Mouse (Mus musculus): ENCODE measurements around the gene Dtd1. TPM values are rescaled to one million over a fixed set of nuclear protein-coding genes. Genes with fewer than 3 reads are reported as not detected.
"Not testable (repeated sequence)": the region's sequence is repeated elsewhere in the genome, so short reads cannot be mapped to it uniquely, and the experiment has no call there.

Dtd1 gene
- polyA plus RNA-seq (2012; ENCODE audit: insufficient read depth, low replicate concordance), result 10.9 and 23.5 TPM in 2 replicates

GRCm38 (mm10) chr2:144599831-144600687, at the start of gene Dtd1:
TSS of gene Dtd1 (plus strand) at chr2:144599897.
- Histone ChIP-seq H3K36me3 (replicated peaks; ENCODE audit: low read length) (peaks cover 27% of the 10 kb centered on the region), H3K9me3 (no peaks in the 10 kb centered on the region), H3K27me3 (replicated peaks) (no peaks in the 10 kb centered on the region), H3K4me3 (replicated peaks) (peak within 1 kb of the TSS; percentile 98), H3K4me1 (peaks cover 17% of the 10 kb centered on the region)
- no peak for TF ChIP-seq GATA1 (IDR thresholded peaks at IDR 0.05; ENCODE audit: borderline replicate concordance, low read length)
- TF ChIP-seq FLI1 (IDR thresholded peaks at IDR 0.05; ENCODE audit: low read length), result no peak

- Histone ChIP-seq H3K9me3 (no peaks in the 10 kb centered on the region), H3K27me3 (replicated peaks) (no peaks in the 10 kb centered on the region), H3K36me3 (replicated peaks; ENCODE audit: low read length) (peaks cover 6% of the 10 kb centered on the region), H3K4me3 (replicated peaks) (peak within 1 kb of the TSS; percentile 99), H3K4me1 (peaks cover 21% of the 10 kb centered on the region)
- TF ChIP-seq GATA1 (IDR thresholded peaks at IDR 0.05; ENCODE audit: borderline replicate concordance, low read length) (no peak), FLI1 (IDR thresholded peaks at IDR 0.05; ENCODE audit: low read length) (no peak)
These were observed 49.2 kb upstream of the Dtd1 start, which contains the start of gene Rbbp9 for GRCm38 (mm10) chr2:144550529-144550928. TSS of gene Rbbp9 (minus strand) at chr2:144550869.

- no peak overlapping the region for H3K4me3 ChIP-seq (replicated peaks)
- H3K4me1 ChIP-seq, result peaks cover 34% of the 10 kb centered on the region
- no peak for TF ChIP-seq FLI1 (IDR thresholded peaks at IDR 0.05; ENCODE audit: low read length)
- TF ChIP-seq GATA1 (IDR thresholded peaks at IDR 0.05; ENCODE audit: borderline replicate concordance, low read length), result no peak
- peaks cover 4% of the 10 kb centered on the region for H3K36me3 ChIP-seq (replicated peaks; ENCODE audit: low read length)
- H3K9me3 ChIP-seq, result no peaks in the 10 kb centered on the region
- no peaks in the 10 kb centered on the region for H3K27me3 ChIP-seq (replicated peaks)
These were observed 45.8 kb upstream of the Dtd1 start for GRCm38 (mm10) chr2:144553905-144554304.

DNA sequence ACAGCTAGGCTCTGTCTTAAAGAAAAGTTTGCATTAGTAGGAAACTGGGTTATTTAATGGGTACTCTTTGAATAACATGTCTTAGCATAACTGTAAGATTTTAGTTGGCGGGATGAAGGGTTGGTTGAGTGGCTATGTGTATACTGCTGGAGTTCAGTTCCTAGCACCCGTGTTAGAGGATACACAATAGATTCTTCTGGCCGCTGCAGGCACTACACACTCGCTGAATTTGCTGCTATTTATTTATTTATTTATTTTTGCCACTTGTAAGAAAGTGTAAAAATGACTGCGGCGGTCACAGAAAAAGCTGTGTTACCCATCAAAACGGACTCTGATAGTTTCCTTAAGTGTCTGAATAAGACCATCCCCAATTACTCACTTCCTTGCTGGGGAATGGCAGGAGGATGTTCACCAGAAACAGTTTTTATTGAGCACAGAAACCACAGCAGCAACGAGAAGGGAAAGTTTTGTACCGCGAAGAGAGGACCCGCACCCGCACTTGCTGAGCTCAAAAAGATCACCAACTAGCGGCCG, 44.3 kb upstream of the Dtd1 start:
- Histone ChIP-seq H3K4me1 (peaks cover 32% of the 10 kb centered on the region), H3K9me3 (no peaks in the 10 kb centered on the region), H3K27me3 (replicated peaks) (no peaks in the 10 kb centered on the region), H3K36me3 (replicated peaks; ENCODE audit: low read length) (peaks cover 18% of the 10 kb centered on the region), H3K4me3 (replicated peaks) (peak overlapping the region; percentile 98)
- TF ChIP-seq FLI1 (IDR thresholded peaks at IDR 0.05; ENCODE audit: low read length) (no peak), GATA1 (IDR thresholded peaks at IDR 0.05; ENCODE audit: borderline replicate concordance, low read length) (no peak)

DNA sequence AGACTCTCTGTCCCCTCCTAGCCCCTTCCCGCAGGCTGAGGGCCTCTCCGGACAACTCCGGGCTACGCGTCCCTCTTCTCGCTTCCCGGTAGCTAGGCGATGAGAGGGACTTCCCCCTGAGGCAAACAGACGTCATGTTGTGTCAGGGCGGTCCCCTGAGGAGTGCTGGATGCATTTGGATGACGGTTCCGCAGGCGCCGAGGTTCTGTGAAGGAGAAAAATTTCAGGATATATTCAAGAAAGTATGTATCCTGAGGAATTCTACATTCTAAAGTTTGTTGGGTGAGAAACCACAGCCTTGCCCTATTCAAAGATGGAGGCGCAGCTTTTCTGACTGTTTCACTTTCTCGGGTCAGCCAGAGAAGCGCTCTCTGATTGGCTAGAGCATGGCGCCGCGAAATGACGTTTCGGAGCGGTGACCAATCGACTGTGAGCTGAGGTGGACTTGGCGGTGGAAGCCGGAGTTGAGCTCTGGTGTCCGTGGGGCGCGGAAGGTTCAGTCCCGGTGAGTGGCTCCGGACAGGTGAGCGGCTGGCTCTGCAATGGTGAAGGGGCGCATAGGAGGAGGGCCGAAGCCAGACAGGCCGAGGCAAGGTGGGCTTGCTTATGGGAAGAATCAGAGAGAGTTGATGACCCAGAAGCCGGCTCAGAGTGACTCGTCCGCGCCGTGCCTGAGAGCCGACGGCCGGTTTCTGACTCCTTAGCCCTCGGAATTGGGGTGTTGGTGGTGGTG, 43.7 kb upstream of the Dtd1 start, which contains the start of gene Sec23b:
Sec23b (plus strand) TSS at position 410 of the 733 bp plus-strand sequence.
- Histone ChIP-seq H3K27me3 (replicated peaks) (no peaks in the 10 kb centered on the region), H3K4me3 (replicated peaks) (peak within 1 kb of the TSS; percentile 98), H3K36me3 (replicated peaks; ENCODE audit: low read length) (peaks cover 20% of the 10 kb centered on the region), H3K9me3 (no peaks in the 10 kb centered on the region), H3K4me1 (peaks cover 25% of the 10 kb centered on the region)
- TF ChIP-seq FLI1 (IDR thresholded peaks at IDR 0.05; ENCODE audit: low read length), result no peak
- TF ChIP-seq GATA1 (IDR thresholded peaks at IDR 0.05; ENCODE audit: borderline replicate concordance, low read length), result no peak

GRCm38 (mm10) chr2:144588723-144589122, 11.0 kb upstream of the Dtd1 start:
- no peak for TF ChIP-seq FLI1 (IDR thresholded peaks at IDR 0.05; ENCODE audit: low read length)
- TF ChIP-seq GATA1 (IDR thresholded peaks at IDR 0.05; ENCODE audit: borderline replicate concordance, low read length), result no peak

GRCm38 (mm10) chr2:144593036-144593435, 6.7 kb upstream of the Dtd1 start:
- H3K36me3 ChIP-seq (replicated peaks; ENCODE audit: low read length), result peaks cover 44% of the 10 kb centered on the region
- not testable (repeated sequence) for H3K27me3 ChIP-seq (replicated peaks); H3K4me3 ChIP-seq (replicated peaks); H3K9me3 ChIP-seq
- peaks cover 42% of the 10 kb centered on the region for H3K4me1 ChIP-seq

More at GRCm38 (mm10) chr2:144588723-144589122, 11.0 kb upstream of the Dtd1 start:
- Histone ChIP-seq H3K36me3 (replicated peaks; ENCODE audit: low read length) (peaks cover 77% of the 10 kb centered on the region), H3K4me1 (peaks cover 29% of the 10 kb centered on the region), H3K9me3 (no peaks in the 10 kb centered on the region), H3K4me3 (replicated peaks) (peak overlapping the region; percentile 74), H3K27me3 (replicated peaks) (no peaks in the 10 kb centered on the region)

DNA sequence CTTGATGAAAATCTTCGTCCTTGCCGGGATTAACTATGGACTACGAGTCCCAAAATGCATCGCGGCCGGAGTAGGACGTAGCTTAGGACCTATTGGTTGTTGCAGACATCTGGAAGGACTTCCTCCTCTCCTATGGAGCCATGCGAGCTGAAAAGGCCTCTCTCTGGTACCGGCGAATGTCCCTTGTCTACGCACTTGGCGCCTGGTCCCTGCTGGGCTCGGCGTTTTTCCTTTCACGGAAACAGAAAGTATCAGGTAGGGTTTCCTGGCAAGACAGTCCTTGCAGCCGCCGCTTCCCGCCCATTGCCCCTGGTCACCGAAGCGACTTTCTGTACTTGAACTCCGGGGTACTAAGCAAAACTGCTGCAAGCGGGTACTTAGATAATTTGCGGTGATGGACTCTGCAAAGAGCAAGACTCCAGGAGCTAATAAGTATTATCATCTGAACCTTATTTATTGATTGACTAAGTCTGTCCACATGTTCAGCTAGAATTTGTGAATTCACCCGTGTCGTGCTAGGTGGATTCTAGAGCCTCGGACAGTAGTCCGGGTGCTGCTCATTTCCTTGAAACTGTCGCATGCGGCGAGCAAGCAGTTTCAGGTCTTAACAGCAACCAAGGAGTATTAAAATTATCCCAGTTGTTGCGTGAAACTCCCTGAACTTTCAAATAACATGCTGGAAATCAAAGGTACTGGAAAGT, 5.6 kb upstream of the Dtd1 start, which contains the start of gene Smim26:
Smim26 (plus strand) TSS at position 104 of the 701 bp plus-strand sequence.
- Histone ChIP-seq H3K4me1 (peaks cover 31% of the 10 kb centered on the region), H3K4me3 (replicated peaks) (peak within 1 kb of the TSS; percentile 95), H3K36me3 (replicated peaks; ENCODE audit: low read length) (peaks cover 34% of the 10 kb centered on the region), H3K9me3 (no peaks in the 10 kb centered on the region), H3K27me3 (replicated peaks) (no peaks in the 10 kb centered on the region)
- TF ChIP-seq FLI1 (IDR thresholded peaks at IDR 0.05; ENCODE audit: low read length), result no peak
- TF ChIP-seq GATA1 (IDR thresholded peaks at IDR 0.05; ENCODE audit: borderline replicate concordance, low read length), result no peak

DNA sequence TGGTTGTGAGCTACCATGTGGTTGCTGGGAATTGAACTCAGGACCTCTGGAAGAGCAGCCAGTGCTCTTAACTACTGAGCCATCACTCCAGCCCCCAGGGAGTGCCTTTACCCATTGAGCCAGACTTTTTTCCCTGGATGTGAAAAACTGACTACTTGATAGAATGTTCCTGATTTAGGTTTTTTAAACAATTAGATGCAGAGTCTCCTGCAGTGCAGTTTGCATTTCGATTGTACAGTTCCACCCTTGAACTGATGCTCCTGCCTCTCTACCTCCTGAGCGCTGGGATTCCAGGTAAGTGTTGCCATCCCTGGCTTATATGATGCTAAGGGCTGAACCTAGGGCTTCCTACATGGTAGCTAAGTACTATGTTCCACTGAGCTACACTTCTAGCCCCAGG, 1.7 kb upstream of the Dtd1 start:
- Histone ChIP-seq H3K4me3 (replicated peaks) (no peak overlapping the region), H3K27me3 (replicated peaks) (no peaks in the 10 kb centered on the region), H3K36me3 (replicated peaks; ENCODE audit: low read length) (peaks cover 12% of the 10 kb centered on the region), H3K9me3 (no peaks in the 10 kb centered on the region), H3K4me1 (peaks cover 26% of the 10 kb centered on the region)
- TF ChIP-seq FLI1 (IDR thresholded peaks at IDR 0.05; ENCODE audit: low read length) (no peak), GATA1 (IDR thresholded peaks at IDR 0.05; ENCODE audit: borderline replicate concordance, low read length) (no peak)
